Mouse (Mus musculus) neural tube, embryonic 13.5 days (tissue): Measurements from ENCODE around the gene Lrrc23. TPM values are rescaled to one million over a fixed set of nuclear protein-coding genes. Genes with fewer than 3 reads are reported as not detected.
A peak's percentile ranks its signal among the peaks of the same experiment; 100 is the strongest.
"Not testable (repeated sequence)": the region's sequence is repeated elsewhere in the genome, so short reads cannot be mapped to it uniquely, and the experiment has no call there.

Source experiments
- ATAC-seq: fragments of 200-750 bp; cut with Nextera tagmentation; 2 replicates; pipeline ENCODE4 v1.8.0; 2017; ENCODE audit warnings: low read depth, mild to moderate bottlenecking, moderate TSS enrichment, moderate library complexity
- H3K27ac ChIP-seq: fragments of 300-500 bp; sonication (generic); replicated peaks from 2 replicates; pipeline ENCODE4 v1.5.1; 2015; ENCODE audit warnings: moderate library complexity, mild to moderate bottlenecking, inconsistent platforms
- H3K27me3 ChIP-seq: fragments of 300-500 bp; sonication (generic); 2 replicates; pipeline ENCODE4 v1.6.1; 2015; ENCODE audit warnings: mild to moderate bottlenecking, inconsistent platforms
- H3K36me3 ChIP-seq: fragments of 300-500 bp; sonication (generic); 2 replicates; pipeline ENCODE4 v1.6.1; 2015; ENCODE audit warnings: mild to moderate bottlenecking, inconsistent platforms
- H3K4me1 ChIP-seq: fragments of 300-500 bp; sonication (generic); replicated peaks from 2 replicates; pipeline ENCODE4 v1.6.1; 2015; ENCODE audit warnings: inconsistent platforms
- H3K4me2 ChIP-seq: fragments of 300-500 bp; sonication (generic); 2 replicates; pipeline ENCODE4 v1.6.1; 2015; ENCODE audit warnings: inconsistent platforms, mild to moderate bottlenecking, moderate library complexity
- H3K4me3 ChIP-seq: fragments of 300-500 bp; sonication (generic); 2 replicates; pipeline ENCODE4 v1.5.1; 2015; ENCODE audit warnings: mild to moderate bottlenecking, inconsistent platforms
- H3K9ac ChIP-seq: fragments of 300-500 bp; sonication (generic); 2 replicates; pipeline ENCODE4 v1.6.1; 2015; ENCODE audit warnings: moderate library complexity, mild to moderate bottlenecking, inconsistent platforms
- H3K9me3 ChIP-seq: fragments of 300-500 bp; sonication (generic); 2 replicates; pipeline ENCODE4 v1.6.1; 2016; ENCODE audit warnings: inconsistent platforms
- WGBS: fragments of 180-500 bp; shearing (Covaris S2); methylation state at CpG from one replicate; pipeline ENCODE4 v1.1.7; 2015; 5-methylcytosine and 5-hydroxymethylcytosine counted together
- polyA plus RNA-seq: library from polyadenylated mRNA; unstranded; fragments of >200 nt; fragmentation: Nextera tagmentation; extraction: Ambion mirVana; gene quantifications from 2 replicates; pipeline ENCODE4 v1.2.1, GENCODE M21; 2015

The Lrrc23 gene
- polyA plus RNA-seq, 1 experiment from 2014 or later, result 0.57 TPM

DNA sequence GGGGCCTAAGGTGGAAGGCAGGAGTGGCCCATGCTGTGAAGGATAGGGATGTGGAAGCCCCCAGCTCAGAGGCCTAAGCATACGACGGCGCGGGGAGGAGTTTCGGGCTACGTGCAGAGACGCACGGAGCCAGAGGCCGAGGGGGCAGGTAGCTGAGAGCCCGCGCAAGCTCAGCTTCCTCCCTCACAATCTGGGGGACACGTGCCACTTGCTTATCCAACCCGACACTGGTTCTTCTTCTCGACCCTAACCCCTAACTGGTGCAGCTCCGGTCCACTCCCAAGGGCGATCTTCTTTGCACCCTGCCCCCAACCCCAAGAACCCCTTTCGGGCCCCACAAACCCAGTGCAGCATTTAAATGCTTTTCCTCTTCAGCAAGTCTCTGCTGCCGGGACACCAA lies 34.0 kb upstream of the Lrrc23 start:
- peak overlapping the region; percentile 86 for H3K27ac ChIP-seq
- peak; percentile 78 for ATAC-seq
- H3K36me3 ChIP-seq, result peaks cover 58% of the 10 kb centered on the region
- H3K4me1 ChIP-seq, result peaks cover 51% of the 10 kb centered on the region
- H3K9ac ChIP-seq, result peak overlapping the region; percentile 85
- H3K9me3 ChIP-seq, result no peaks in the 10 kb centered on the region
- H3K4me2 ChIP-seq, result peak overlapping the region; percentile 81
- peak overlapping the region; percentile 58 for H3K4me3 ChIP-seq
- no peaks in the 10 kb centered on the region for H3K27me3 ChIP-seq
- WGBS, result 0% methylated on average over 18 of the region's 18 CpGs

DNA sequence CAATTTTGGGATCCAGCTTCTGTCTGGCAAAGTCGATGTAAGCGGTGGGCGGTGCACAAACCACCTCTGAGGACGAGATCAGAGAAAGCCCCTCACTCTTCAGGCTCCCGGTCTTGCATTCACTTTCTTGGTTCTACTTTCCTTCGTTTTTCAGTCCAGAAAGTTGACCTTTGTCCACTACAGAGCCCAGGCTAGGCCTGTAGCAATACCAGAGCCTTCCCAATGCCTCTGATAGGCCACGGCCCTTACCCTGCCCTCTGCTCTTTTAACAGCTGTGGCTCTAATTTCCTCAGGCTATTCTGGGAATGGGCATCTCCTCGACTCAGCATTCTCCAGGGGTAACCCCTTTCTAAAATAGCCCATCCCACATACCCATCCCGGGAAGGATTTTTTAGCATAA lies 33.3 kb upstream of the Lrrc23 start:
- H3K9me3 ChIP-seq, result no peaks in the 10 kb centered on the region
- no peak for ATAC-seq
- WGBS, result 21% methylated on average over 9 of the region's 9 CpGs
- H3K4me3 ChIP-seq, result peak overlapping the region; percentile 58
- H3K27me3 ChIP-seq, result no peaks in the 10 kb centered on the region
- H3K9ac ChIP-seq, result peak overlapping the region; percentile 85
- peak overlapping the region; percentile 81 for H3K4me2 ChIP-seq
- H3K36me3 ChIP-seq, result peaks cover 51% of the 10 kb centered on the region
- H3K27ac ChIP-seq, result peak overlapping the region; percentile 86
- peaks cover 56% of the 10 kb centered on the region for H3K4me1 ChIP-seq

DNA sequence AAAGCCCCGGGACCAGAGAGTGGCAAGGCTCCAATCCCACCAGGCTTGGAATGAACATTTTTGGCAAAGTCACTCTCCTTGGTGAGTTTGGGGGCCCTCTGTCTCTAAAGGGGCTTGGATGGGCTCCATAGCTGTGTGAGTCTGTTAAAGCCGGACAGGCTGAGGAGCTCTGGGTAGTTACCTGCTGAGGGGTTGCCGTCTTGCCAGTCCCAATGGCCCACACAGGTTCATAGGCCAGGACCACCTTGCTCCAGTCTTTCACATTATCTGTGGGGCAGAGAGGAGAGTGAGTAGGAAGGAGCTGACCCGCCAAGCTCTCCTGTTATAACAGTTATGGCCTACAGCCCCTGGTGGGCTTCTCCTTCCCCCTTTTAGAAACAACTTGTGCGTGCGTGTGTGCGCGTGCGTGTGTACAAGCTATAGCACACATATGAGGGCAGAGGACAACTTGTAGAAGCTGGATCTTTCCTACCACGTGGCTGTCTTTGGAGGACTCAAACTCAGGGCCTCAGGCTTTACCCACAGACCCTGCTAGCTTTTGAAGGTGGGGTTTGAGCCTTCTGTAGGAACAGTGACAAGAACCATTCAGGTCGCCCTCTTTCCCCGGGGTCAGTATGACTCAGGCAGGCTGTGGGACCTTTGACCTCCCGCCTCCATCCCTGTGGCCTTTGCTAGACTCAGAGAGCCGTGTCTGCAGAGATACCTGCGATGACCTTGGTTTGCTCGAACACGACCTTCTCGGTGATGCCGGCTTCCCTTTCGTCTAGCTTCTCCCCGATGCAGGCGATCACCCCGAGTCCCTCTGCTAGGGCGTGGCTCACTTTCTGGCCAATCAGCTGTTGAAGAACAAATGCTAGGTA lies 32.4 kb upstream of the Lrrc23 start:
- peak overlapping the region; percentile 58 for H3K4me3 ChIP-seq
- H3K9me3 ChIP-seq, result no peaks in the 10 kb centered on the region
- H3K27me3 ChIP-seq, result no peaks in the 10 kb centered on the region
- peaks cover 56% of the 10 kb centered on the region for H3K4me1 ChIP-seq
- H3K4me2 ChIP-seq, result peak overlapping the region; percentile 81
- H3K36me3 ChIP-seq, result peaks cover 42% of the 10 kb centered on the region
- H3K27ac ChIP-seq, result no peak overlapping the region
- H3K9ac ChIP-seq, result peak overlapping the region; percentile 85
- WGBS, result 88% methylated on average over 24 of the region's 24 CpGs
- ATAC-seq, result no peak

DNA sequence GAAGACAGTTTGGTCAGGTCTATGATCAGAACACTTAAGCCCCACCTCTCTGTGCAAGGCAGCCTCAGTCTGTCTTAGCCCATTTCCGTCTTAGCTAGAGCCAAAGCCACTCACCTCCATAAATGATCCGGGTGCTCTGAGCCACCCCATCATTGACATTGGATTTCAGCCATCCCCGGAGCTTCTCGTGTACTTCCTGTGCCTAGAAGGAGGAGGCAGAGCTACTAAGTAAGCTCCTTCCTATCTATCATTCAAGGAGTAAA lies 31.8 kb upstream of the Lrrc23 start:
- Histone ChIP-seq H3K4me1 (peaks cover 59% of the 10 kb centered on the region), H3K4me3 (no peak overlapping the region), H3K36me3 (peaks cover 36% of the 10 kb centered on the region), H3K27ac (no peak overlapping the region), H3K27me3 (no peaks in the 10 kb centered on the region), H3K4me2 (no peak overlapping the region), H3K9ac (no peak overlapping the region), H3K9me3 (no peaks in the 10 kb centered on the region)
- WGBS, result 86% methylated on average over 4 of the region's 4 CpGs
- no peak for ATAC-seq

DNA sequence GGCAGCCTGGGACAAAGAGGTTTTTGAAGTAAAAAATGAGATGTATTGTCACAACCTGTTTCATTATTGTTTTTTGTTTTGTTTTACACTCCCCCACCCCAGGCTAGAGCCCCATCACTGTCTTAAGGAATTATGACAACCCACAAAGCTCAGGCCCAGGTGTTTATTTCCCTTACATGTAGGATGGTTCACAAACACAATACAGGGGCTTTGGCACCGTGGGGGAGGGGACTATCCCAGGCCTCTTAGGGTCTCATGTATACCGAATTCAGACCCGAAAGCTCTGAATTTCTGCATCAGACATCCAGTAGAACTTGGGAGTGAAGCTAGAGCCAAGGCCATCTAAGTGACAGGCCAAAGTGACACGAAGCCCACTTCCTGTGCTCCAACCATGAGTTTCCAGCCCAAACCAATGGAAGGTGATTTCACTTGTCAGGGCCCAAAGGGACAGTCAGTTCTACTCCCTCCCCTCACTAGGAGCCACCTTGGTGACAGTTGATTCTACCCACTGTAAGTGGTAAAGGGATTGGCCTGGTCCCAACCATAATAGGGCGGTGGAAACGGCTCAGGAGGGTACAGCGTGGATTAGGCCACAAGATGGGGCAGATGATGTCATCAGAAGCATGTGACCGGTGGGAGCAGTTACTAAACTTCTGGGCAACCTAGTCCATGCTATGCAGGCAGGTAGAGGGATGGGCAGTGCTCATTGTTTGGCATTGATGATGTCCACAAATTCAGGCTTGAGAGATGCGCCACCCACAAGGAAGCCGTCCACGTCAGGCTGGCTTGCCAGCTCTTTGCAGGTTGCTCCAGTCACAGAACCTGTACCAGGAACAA lies 31.3 kb upstream of the Lrrc23 start:
- H3K9ac ChIP-seq, result peak overlapping the region; percentile 1; the same call in 1 of the 2 replicates
- H3K9me3 ChIP-seq, H3K27me3 ChIP-seq, ATAC-seq, H3K4me3 ChIP-seq, H3K27ac ChIP-seq: not testable (repeated sequence)
- H3K4me1 ChIP-seq, result peaks cover 64% of the 10 kb centered on the region
- H3K36me3 ChIP-seq, result peaks cover 31% of the 10 kb centered on the region
- WGBS, result 86% methylated on average over 11 of the region's 11 CpGs
- H3K4me2 ChIP-seq, result peak overlapping the region; percentile 92; the same call in 1 of the 2 replicates

DNA sequence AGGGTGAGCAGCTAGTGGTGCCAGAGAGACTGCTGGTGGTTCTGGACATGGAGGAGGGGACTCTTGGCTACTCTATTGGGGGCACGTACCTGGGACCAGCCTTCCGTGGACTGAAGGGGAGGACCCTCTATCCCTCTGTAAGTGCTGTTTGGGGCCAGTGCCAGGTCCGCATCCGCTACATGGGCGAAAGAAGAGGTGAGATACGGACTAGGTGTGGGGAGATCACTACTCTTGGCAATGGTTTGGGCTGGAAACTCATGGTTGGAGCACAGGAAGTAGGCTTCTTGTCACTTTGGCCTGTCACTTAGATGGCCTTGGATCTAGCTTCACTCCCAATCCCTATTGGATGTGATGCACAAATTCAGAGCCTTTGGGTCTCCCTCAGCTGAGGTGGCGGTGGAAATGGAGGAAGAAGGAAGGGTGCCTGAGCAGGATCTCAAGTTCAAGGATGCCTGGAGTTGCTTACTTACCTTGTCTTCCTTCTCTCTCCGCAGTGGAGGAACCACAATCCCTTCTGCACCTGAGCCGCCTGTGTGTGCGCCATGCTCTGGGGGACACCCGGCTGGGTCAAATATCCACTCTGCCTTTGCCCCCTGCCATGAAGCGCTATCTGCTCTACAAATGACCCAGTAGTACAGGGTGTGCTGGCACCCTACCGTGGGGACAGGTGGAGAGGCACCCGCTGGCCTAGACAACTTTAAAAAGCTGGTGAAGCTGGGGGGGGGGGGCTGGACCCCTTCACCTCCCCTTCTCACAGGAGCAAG lies 30.4 kb upstream of the Lrrc23 start:
- Histone ChIP-seq H3K9ac (peak overlapping the region; percentile 75), H3K4me3 (peak overlapping the region; percentile 50), H3K9me3 (no peaks in the 10 kb centered on the region), H3K27me3 (no peaks in the 10 kb centered on the region), H3K4me2 (peak overlapping the region; percentile 92), H3K4me1 (peaks cover 68% of the 10 kb centered on the region), H3K27ac (0 out of 2 replicates have a peak overlapping the region, but pooled peaks have one; percentile 14), H3K36me3 (peaks cover 22% of the 10 kb centered on the region)
- 0 out of 2 replicates have a peak, but pooled peaks have one; percentile 0 for ATAC-seq
- 46% methylated on average over 14 of the region's 14 CpGs for WGBS

DNA sequence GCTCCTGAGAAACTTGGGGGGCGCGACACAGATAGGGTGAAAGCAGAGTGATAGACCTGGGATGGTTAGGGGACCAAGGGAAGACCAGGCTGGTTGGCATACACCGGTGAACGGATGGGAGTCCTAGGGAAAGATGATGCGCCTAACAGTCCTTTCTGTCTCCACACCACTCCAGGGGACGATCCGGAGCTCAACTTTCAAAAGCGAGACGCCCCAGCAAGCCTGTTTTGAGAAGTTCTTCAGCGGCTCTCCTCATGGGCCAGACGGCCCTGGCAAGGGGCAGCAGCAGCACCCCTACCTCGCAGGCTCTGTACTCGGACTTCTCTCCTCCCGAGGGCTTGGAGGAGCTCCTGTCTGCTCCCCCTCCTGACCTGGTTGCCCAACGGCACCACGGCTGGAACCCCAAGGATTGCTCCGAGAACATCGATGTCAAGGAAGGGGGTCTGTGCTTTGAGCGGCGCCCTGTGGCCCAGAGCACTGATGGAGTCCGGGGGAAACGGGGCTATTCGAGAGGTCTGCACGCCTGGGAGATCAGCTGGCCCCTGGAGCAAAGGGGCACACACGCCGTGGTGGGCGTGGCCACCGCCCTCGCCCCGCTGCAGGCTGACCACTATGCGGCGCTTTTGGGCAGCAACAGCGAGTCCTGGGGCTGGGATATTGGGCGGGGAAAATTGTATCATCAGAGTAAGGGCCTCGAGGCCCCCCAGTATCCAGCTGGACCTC lies 29.7 kb upstream of the Lrrc23 start:
- WGBS, result under 1% methylated on average over 35 of the region's 35 CpGs
- 0 out of 2 replicates have a peak, but pooled peaks have one; percentile 2 for ATAC-seq
- Histone ChIP-seq H3K27me3 (no peaks in the 10 kb centered on the region), H3K9me3 (no peaks in the 10 kb centered on the region), H3K27ac (peak overlapping the region; percentile 78), H3K4me2 (peak overlapping the region; percentile 92), H3K4me1 (peaks cover 60% of the 10 kb centered on the region), H3K4me3 (peak overlapping the region; percentile 50), H3K36me3 (peaks cover 21% of the 10 kb centered on the region), H3K9ac (peak overlapping the region; percentile 75)

DNA sequence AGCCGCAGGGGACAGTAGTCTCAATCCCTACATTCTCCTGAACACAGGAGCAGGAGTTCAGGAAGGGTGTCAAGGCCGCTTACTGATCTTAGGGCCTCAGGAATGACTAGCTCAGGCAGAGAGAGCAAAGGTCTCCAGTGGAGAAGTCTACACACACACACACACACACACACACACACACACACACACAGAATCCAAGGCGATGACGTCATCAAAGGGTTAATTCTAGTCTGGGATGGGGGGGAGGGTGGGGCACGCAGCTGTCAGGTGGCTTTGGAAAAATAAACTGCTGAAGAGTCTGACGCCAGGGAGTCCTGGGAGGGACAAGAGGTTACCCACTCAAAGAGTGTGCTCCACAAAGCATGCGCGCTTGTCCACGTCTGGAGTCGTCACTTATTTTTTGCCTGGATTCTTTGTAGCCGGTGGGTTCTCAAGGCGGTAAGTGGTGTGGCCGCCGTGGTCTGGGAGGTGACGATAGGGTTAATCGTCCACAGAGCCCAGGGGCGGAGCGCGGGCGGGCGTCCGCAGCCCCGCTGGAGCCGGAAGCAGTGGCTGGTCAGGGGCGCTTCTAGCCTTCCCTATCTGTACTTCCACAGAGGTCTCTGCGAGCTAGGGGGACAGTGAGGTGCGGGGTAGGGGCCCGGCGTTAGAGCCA lies 29.0 kb upstream of the Lrrc23 start, which contains the start of gene Spsb2:
Gene Spsb2 (plus strand): TSS at position 304 of the 655 bp plus-strand sequence.
- Histone ChIP-seq H3K9me3 (no peaks in the 10 kb centered on the region), H3K4me1 (peaks cover 58% of the 10 kb centered on the region), H3K4me2 (peak within 1 kb of the TSS; percentile 92), H3K9ac (peak within 1 kb of the TSS; percentile 75), H3K27ac (peak within 1 kb of the TSS; percentile 78), H3K4me3 (peak within 1 kb of the TSS; percentile 50), H3K36me3 (peaks cover 21% of the 10 kb centered on the region), H3K27me3 (no peaks in the 10 kb centered on the region)
- 5% methylated on average over 28 of the region's 29 CpGs for WGBS
- peak; percentile 11 for ATAC-seq

DNA sequence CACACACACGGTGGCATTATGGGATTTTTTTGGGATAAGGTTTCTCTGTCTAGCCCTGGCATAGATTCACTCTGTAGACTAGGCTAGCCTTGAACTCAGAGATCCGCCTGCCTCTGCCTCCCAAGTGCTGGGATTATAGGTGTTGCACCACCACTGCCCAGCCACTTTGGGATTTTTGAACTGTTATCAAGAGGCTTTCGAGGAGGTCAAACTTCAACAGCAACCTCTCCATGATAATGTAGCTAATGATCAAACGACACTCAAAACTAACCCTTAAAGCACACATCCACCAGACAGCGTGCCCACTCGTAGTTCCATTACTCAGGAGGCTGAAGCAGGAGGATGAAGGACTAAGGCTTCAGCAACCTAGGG lies 28.4 kb upstream of the Lrrc23 start:
- Histone ChIP-seq H3K9ac (peak overlapping the region; percentile 75), H3K4me1 (peaks cover 54% of the 10 kb centered on the region), H3K27me3 (no peaks in the 10 kb centered on the region), H3K4me2 (peak overlapping the region; percentile 92), H3K9me3 (no peaks in the 10 kb centered on the region), H3K4me3 (peak overlapping the region; percentile 50; the same call in 1 of the 2 replicates), H3K27ac (peak overlapping the region; percentile 78; the same call in 1 of the 2 replicates), H3K36me3 (peaks cover 21% of the 10 kb centered on the region)
- WGBS, result 84% methylated on average over 6 of the region's 6 CpGs
- ATAC-seq, result no peak

DNA sequence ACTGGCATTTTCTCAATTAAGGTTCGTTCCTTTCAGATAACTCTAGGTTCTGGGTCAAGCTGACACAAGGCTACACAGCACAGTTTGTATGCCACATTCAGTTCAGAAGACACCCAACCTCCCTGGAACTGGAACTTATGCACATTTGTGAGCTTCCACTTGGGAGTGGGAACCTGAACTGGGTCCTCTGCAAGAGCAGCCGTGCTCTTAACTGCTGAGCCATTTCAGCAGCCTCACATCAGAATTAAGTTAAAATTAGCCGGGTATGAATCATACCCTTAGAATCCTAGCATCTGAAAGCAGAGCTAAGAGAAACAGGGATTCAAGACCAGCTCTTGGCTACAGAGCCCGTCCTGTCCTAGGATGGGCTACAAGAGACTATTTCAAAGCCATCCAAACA lies 27.8 kb upstream of the Lrrc23 start:
- Histone ChIP-seq H3K4me2 (no peak overlapping the region), H3K4me3 (no peak overlapping the region), H3K27ac (no peak overlapping the region), H3K4me1 (peaks cover 48% of the 10 kb centered on the region), H3K9ac (no peak overlapping the region), H3K27me3 (no peaks in the 10 kb centered on the region), H3K9me3 (no peaks in the 10 kb centered on the region), H3K36me3 (peaks cover 20% of the 10 kb centered on the region)
- WGBS, result 91% methylated on average over 4 of the region's 4 CpGs
- no peak for ATAC-seq
